Mouse (Mus musculus) Patski (cell line): Measurements from ENCODE around the gene Tsc2. TPM values are rescaled to one million over a fixed set of nuclear protein-coding genes. Genes with fewer than 3 reads are reported as not detected.

Experiments used
- ATAC-seq: fragments of 100-300 bp; one replicate; pipeline ENCODE4 v1.8.0; 2021
- CTCF ChIA-PET: fragments of 350-600 bp; sonication (Branson Sonifier 250); formaldehyde crosslinking; loops from one replicate; lab custom pipeline; 2022; ENCODE audit warnings: inconsistent platforms; lab: Charles Lee
- POLR2A ChIA-PET: fragments of 350-600 bp; sonication (Branson Sonifier 250); formaldehyde crosslinking; loops from one replicate; lab custom pipeline; 2022; ENCODE audit warnings: antibody characterized with exemption, inconsistent platforms; lab: Charles Lee
- DNase-seq: peaks from one replicate; pipeline ENCODE4 v3.0.0-alpha.2; 2011; ENCODE audit warnings: low read depth, low spot score
- H3K27me3 ChIP-seq: fragments of 371-371 bp; one replicate; pipeline ENCODE4 v1.5.1; 2021
- CTCF ChIP-seq: fragments of 100-300 bp; IDR thresholded peaks from one replicate; pipeline ENCODE4 v1.5.1; 2021
- in situ Hi-C: fragments of 300-500 bp; cut with MboI; formaldehyde crosslinking; loops from 3 replicates; pipeline ENCODE4 v1.11.1; 2018; ENCODE audit warnings: low pct_unique_long_range_greater_than_20kb, mixed read lengths
- polyA plus RNA-seq: library from polyadenylated mRNA; unstranded; gene quantifications from one replicate; pipeline ENCODE4 v1.2.3, GENCODE M21; 2021

Tsc2 gene
- polyA plus RNA-seq, 1 experiment from 2014 or later: 93.5 TPM

DNA sequence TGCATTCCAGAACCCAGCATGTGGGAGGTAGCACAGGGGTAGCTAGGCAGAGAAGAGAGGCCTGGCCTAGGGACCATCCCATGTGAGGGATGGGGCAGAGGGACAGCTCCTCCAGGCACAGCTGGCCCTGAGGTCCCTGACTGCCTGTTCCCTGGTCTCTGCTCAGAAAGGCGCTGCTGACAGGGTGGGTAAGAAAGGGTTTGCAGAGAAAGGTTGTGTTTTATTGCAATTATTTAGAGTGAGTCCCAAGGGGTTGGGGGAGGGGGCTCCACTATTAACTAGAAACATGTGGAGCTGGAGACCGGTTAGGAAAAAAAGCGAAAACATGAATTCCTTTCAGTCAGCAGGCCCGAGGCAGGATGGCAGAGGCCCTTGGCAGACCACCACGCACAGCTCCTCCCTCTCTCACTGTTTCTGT lies 7.2 kb upstream of the Tsc2 start:
- DNase-seq: no peak
- no peak for ATAC-seq
- ChIA-PET POLR2A (no interaction called here), CTCF (interaction anchor here (2.9 kb wide), 1 partner anchor 11 kb away, joined by 9 read pairs; no protein-coding TSS in a partner anchor)
- in situ Hi-C loops: no loop called here
- no peak for TF ChIP-seq CTCF
- H3K27me3 ChIP-seq: no peaks in the 10 kb centered on the region

DNA sequence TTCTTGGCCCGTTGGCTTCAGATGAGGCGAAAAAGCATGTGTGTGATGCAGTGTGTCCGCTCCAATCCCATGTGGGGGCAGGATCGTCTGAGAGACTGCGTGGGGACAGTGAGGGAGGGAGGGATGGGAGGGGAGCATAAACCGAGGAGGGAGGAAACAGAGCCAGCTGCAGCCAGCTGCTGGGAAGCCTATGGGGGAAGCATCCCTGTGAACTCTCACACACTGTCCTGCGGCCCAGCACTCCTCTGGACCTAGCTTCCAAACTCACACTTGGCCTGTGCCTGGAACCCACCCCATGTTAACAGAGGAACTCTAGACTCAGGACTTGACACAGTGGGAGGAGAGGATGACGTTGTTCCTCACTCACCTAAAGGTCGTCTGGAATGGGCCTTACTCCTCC lies 6.4 kb upstream of the Tsc2 start:
- ChIA-PET POLR2A (no interaction called here), CTCF (interaction anchor here (2.9 kb wide), 1 partner anchor 10 kb away, joined by 9 read pairs; no protein-coding TSS in a partner anchor)
- in situ Hi-C loops: no loop called here
- no peaks in the 10 kb centered on the region for H3K27me3 ChIP-seq
- ATAC-seq: no peak
- no peak for TF ChIP-seq CTCF
- no peak for DNase-seq

DNA sequence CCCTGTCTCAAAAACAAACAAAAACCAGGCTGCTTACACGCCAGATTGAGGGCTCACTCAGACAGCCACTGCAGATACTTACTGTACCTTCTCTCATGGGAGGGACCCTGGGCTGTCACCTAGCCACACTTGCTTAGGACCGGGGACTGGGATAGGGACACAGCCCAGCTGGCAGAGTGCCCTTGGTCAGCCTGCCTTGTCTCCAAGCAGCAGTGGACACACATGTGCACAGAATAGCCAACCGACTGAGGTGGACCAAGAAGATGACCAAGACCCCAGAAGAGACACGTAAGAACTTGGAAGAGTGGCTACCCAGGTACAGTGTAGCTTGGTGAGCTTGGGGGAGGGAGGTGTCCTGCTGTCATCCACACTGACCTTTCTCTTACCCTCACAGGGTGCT lies 5.8 kb upstream of the Tsc2 start:
- ChIA-PET POLR2A (no interaction called here), CTCF (interaction anchor here (1.6 kb wide), 1 partner anchor 9 kb away, joined by 5 read pairs; no protein-coding TSS in a partner anchor)
- no peak for TF ChIP-seq CTCF
- ATAC-seq (no peak), DNase-seq (no peak)
- H3K27me3 ChIP-seq: no peaks in the 10 kb centered on the region
- in situ Hi-C loops: no loop called here

DNA sequence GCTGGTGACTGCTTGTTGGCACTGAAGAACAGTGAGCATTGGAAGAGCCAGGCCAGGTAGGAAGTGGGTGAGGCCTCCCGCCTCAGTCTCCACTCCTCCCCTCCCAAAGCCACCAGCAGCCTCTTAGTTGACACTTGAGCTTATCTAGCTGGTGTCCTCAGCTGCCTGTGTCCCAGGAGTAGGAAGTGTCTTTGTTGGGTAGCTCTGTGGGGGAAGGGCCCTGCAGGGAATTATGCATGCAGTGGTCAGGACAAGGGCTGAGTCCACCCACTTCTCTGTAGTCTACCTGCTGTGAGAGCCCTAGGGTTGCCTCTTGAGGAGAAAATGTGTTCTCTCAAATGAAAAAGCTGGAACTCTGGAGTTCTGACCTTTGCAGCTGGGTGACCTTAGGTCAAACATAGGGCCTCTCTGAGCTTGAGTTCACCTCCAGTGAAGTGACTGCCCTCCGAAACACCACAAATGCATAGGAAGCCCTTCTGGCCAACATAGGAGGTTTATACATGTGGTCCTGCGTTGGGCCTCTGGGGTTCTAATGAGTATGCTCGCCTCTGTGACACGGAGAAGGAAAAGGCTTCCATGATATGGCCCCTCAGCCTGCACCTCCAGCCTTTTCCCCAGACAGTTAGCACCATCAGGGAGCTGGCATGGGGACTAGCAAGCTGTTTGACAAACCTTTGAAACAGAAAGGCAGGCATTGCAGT lies 4.5 kb upstream of the Tsc2 start:
- TF ChIP-seq CTCF: no peak
- POLR2A ChIA-PET: interaction anchor here (0.6 to 1.3 kb wide), 3 partner anchors 25 to 84 kb away, joined by 3 to 4 read pairs (median 3); partner anchors contain the start of gene Zfp598
- in situ Hi-C loops: no loop called here

DNA sequence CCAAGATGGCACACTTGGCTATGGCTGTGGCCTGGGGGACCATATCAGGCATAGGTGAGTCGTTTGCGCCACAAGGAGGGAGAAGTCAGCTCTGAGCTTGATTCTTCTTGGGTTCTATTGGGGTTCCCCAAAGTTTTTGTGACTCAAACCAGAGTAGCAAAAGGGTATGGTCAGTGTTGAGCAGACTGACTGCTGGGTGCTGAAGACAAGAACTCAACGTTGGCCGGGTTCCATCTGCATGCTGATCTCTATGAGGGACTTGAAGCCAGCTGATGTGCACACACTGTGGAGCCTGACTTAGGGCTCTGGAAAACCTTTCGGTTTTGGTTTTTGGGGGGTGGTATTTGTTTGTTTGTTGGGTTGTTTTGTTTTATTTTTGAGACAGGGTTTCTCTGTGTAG lies 3.3 kb upstream of the Tsc2 start:
- H3K27me3 ChIP-seq: no peaks in the 10 kb centered on the region
- in situ Hi-C loops: no loop called here
- DNase-seq (no peak), ATAC-seq (no peak)
- no peak for TF ChIP-seq CTCF
- CTCF ChIA-PET: no interaction called here
- POLR2A ChIA-PET: interaction anchor here (1.1 kb wide), 1 partner anchor 8 kb away, joined by 3 read pairs; no protein-coding TSS in a partner anchor

More for the DNA sequence above, 4.5 kb upstream of the Tsc2 start:
- CTCF ChIA-PET: interaction anchor here (1.6 kb wide), 1 partner anchor 8 kb away, joined by 5 read pairs; no protein-coding TSS in a partner anchor
- no peaks in the 10 kb centered on the region for H3K27me3 ChIP-seq
- DNase-seq (no peak), ATAC-seq (no peak)

DNA sequence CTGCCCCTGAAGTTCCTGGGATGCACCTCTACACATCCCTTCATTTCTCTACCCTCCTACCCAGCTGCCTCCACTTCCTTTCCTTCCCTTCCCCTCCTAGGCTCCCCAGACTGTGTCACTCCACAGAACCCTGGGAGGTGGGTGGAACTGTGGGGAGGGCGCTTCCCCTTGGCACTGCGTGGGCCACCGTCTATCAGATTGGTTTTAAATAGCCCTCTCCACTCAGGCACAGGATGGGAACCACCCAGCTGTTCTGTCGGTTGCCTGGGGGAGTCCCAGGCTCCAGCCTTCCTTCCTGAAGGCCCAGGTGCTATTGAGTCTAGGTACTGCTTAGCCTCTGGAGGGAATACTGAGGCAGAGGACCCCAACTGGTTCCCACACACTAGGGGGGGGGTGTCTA lies 2.6 kb upstream of the Tsc2 start:
- no peaks in the 10 kb centered on the region for H3K27me3 ChIP-seq
- DNase-seq (no peak), ATAC-seq (no peak)
- POLR2A ChIA-PET: interaction anchor here (1.1 kb wide), 1 partner anchor 9 kb away, joined by 3 read pairs; no protein-coding TSS in a partner anchor
- no peak for TF ChIP-seq CTCF
- in situ Hi-C loops: no loop called here
- CTCF ChIA-PET: no interaction called here

DNA sequence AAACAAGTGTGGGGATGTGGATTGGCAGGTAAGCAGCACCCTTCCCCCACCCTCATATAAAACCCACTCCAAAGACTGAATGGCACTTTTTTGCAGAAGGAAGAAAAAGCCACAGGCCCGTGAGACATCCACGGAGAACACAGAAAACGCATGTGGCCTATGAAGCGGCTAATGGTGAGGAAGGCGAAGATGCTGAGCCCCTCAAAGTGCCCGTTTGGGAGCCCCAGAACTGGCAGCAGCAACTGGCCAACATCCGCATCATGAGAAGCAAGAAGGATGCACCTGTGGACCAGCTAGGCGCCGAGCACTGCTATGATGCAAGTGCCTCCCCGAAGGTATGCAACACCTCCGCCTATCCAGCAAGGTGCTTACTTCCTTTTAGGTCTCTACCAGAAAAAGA lies 1.4 kb upstream of the Tsc2 start:
- in situ Hi-C loops: no loop called here
- CTCF ChIA-PET: interaction anchor here (1.0 kb wide), 1 partner anchor 155 kb away, joined by 3 read pairs; the partner anchor contains the start of gene Mlst8
- ATAC-seq (no peak), DNase-seq (no peak)
- POLR2A ChIA-PET: no interaction called here
- TF ChIP-seq CTCF: no peak
- H3K27me3 ChIP-seq: no peaks in the 10 kb centered on the region

DNA sequence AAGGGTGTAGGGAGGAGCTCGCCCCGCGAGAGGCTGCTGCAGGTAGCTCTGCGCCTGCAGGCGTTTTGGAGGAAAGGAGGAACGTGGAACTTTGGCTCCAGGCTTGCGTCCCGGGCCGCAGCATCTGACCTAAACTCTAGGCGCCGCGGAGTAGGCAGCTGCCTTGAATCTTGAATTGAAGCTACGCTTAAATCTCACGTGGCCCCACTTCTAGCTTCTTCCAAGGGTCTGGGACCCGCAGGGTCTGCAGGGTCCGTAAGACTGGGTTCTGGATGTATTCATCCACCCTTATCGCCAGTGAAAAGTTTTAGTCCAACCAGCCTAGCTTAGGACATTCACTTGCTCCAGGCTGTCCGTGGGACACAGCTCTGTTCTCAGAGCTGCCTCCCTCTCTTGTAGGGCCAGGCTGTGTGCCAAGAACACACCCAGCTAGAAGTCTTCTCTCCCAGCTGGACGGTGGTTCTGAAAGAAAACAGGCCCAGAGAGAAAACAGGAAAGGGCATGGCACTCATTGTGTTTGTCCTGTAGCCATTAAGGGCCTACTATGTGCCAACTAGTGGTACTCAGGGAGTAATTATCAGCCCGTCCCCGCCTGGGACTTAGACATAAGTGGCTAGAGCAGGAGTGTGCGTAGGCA lies 501 bp upstream of the Tsc2 start:
- in situ Hi-C loops: no loop called here
- POLR2A ChIA-PET: interaction anchor here (0.6 to 1.5 kb wide), 6 partner anchors 10 to 572 kb away, joined by 3 to 5 read pairs (median 4); no protein-coding TSS in a partner anchor
- peak; percentile 46 for ATAC-seq
- no peak for DNase-seq
- TF ChIP-seq CTCF: no peak
- H3K27me3 ChIP-seq: no peaks in the 10 kb centered on the region
- CTCF ChIA-PET: interaction anchor here (0.9 to 1.6 kb wide), 7 partner anchors 16 to 154 kb away, joined by 3 to 5 read pairs (median 3); partner anchors contain the start of genes Mlst8 and Zfp598

DNA sequence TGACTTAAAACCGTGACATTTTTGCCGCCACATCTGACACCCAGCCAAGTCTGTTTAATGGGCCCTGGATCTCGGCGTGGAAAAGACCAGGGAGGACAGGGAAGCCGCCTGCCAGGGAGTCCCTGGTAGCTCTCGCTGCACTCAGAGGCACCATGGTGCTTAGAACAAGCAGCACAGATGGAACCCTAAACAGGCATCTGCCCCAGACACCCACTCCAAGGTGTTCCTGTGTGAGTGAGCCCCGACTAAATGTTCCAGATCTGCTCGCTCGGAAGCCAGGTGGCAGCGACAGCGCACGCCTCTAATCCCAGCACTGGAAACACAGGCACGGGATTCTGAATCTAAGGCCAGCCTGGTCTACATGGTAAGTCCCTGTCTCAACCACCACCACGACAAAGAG lies 2.4 kb downstream of the Tsc2 start:
- CTCF ChIA-PET: interaction anchor here (0.8 to 2.9 kb wide), 10 partner anchors 9 to 151 kb away, joined by 3 to 9 read pairs (median 4); partner anchors contain the start of gene Mlst8
- in situ Hi-C loops: no loop called here
- TF ChIP-seq CTCF: no peak
- no peak for ATAC-seq
- POLR2A ChIA-PET: no interaction called here
- DNase-seq: no peak
- H3K27me3 ChIP-seq: no peaks in the 10 kb centered on the region

DNA sequence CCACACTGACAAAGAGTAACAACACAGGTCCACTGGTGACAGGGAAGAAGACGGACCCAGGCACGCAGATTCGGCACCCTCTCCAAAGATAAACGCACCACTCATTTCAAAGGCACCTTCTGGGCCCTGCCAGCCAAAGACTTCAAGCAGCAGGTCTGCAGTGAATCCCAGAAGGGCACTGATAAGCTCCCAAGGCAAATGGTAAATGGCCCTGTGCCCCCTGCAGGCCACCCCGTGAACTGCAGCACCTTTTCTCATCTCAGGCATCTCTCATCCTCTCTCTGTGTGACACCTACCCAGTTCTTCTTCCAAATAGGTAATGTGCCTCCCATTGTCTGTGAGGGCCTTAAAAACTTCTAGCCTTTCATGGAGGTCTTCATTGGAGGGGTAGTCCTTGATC lies 3.8 kb downstream of the Tsc2 start:
- TF ChIP-seq CTCF: peak; percentile 95
- CTCF ChIA-PET: interaction anchor here (0.9 to 2.9 kb wide), 14 partner anchors 9 to 150 kb away, joined by 3 to 9 read pairs (median 4); partner anchors contain the start of genes Mlst8, Tbl3 and Zfp598
- DNase-seq (no peak), ATAC-seq (no peak)
- in situ Hi-C loops: loop anchor here (5.0 kb wide), 1 partner anchor 91 kb away; no protein-coding TSS in a partner anchor
- POLR2A ChIA-PET: no interaction called here
- no peaks in the 10 kb centered on the region for H3K27me3 ChIP-seq
